Mouse (Mus musculus) C2C12 (cell line): Measurements from ENCODE around the gene Pik3c2a. TPM values are rescaled to one million over a fixed set of nuclear protein-coding genes. Genes with fewer than 3 reads are reported as not detected.

ENCODE experiments used
- H3K27me3 ChIP-seq: one replicate; pipeline ENCODE4 v1.6.1; 2011; ENCODE audit not compliant: control insufficient read depth, insufficient read depth, insufficient read length
- H3K36me3 ChIP-seq: one replicate; pipeline ENCODE4 v1.6.1; 2011; ENCODE audit not compliant: control insufficient read depth, insufficient read depth
- H3K4me3 ChIP-seq: one replicate; pipeline ENCODE4 v1.5.1; 2011; ENCODE audit warnings: mild to moderate bottlenecking, control low read depth; ENCODE audit not compliant: poor library complexity, insufficient read depth, severe bottlenecking
- H3K79me2 ChIP-seq: one replicate; pipeline ENCODE4 v1.6.1; 2011; ENCODE audit not compliant: control insufficient read depth, insufficient read depth
- H3K79me3 ChIP-seq: one replicate; pipeline ENCODE4 v1.6.1; 2011; ENCODE audit warnings: low read depth, control low read depth
- H3ac ChIP-seq: one replicate; pipeline ENCODE3; 2011; ENCODE audit warnings: low read depth; ENCODE audit not compliant: control insufficient read depth, insufficient read length
- CEBPB ChIP-seq: IDR thresholded peaks from one replicate; pipeline ENCODE4 v1.6.1; 2011; ENCODE audit warnings: low read depth, mild to moderate bottlenecking, control low read depth, moderate library complexity
- CTCF ChIP-seq: IDR thresholded peaks from one replicate; pipeline ENCODE4 v1.5.1; 2011; ENCODE audit not compliant: control insufficient read depth, insufficient read depth, insufficient read length
- FOSL1 ChIP-seq: IDR thresholded peaks from one replicate; pipeline ENCODE4 v1.8.0; 2011; ENCODE audit warnings: mild to moderate bottlenecking, low read length; ENCODE audit not compliant: poor library complexity, insufficient read depth, severe bottlenecking
- MAX ChIP-seq: IDR thresholded peaks from one replicate; pipeline ENCODE4 v1.6.1; 2011; ENCODE audit warnings: mild to moderate bottlenecking, control low read depth
- MYOD1 ChIP-seq: IDR thresholded peaks from one replicate; pipeline ENCODE4 v1.6.1; 2011; ENCODE audit warnings: low read depth; ENCODE audit not compliant: control insufficient read depth, insufficient read length
- MYOG ChIP-seq: IDR thresholded peaks from one replicate; pipeline ENCODE4 v1.6.1; 2011; ENCODE audit not compliant: control insufficient read depth, insufficient read length; ENCODE audit errors: extremely low read depth
- USF1 ChIP-seq: IDR thresholded peaks from one replicate; pipeline ENCODE4 v1.6.1; 2011; ENCODE audit warnings: low read depth, mild to moderate bottlenecking, control low read depth, moderate library complexity
- polyA plus RNA-seq: library from polyadenylated mRNA; unstranded; fragments of >200 nt; fragmentation: generic; extraction: Trizol; gene quantifications from one replicate; pipeline ENCODE4 v1.2.1, GENCODE M21; 2012; ENCODE audit warnings: missing spikeins

Pik3c2a gene
- polyA plus RNA-seq, 1 experiment: 4.1 TPM

DNA sequence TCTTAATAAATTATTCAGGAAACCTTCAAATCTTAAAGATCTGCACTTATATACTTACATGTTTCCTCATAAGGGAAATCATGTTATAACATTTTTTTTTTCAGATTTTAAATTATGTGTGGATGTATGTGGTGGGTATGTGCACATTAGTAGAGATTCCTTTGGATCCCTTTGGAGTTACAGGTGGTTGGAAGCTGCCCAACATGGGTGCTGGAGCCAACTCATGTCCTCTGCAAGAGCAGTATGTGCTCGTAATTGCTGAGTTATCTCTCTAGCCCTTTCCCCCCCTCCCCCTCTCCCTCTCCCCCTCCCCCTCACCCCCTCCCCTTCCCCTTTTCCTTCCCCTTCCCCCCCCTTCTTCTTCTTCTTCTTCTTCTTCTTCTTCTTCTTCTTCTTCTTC lies 39.9 kb upstream of the Pik3c2a start:
- TF ChIP-seq MAX: no peak
- TF ChIP-seq CEBPB: no peak
- no peak for TF ChIP-seq MYOD1
- no peak for TF ChIP-seq MYOG
- TF ChIP-seq CTCF: no peak
- TF ChIP-seq USF1: no peak
- TF ChIP-seq FOSL1: no peak
- Histone ChIP-seq H3K36me3 (no peaks in the 10 kb centered on the region), H3K4me3 (no peak overlapping the region), H3ac (no peak overlapping the region), H3K27me3 (no peaks in the 10 kb centered on the region), H3K79me2 (no peaks in the 10 kb centered on the region), H3K79me3 (no peaks in the 10 kb centered on the region)

DNA sequence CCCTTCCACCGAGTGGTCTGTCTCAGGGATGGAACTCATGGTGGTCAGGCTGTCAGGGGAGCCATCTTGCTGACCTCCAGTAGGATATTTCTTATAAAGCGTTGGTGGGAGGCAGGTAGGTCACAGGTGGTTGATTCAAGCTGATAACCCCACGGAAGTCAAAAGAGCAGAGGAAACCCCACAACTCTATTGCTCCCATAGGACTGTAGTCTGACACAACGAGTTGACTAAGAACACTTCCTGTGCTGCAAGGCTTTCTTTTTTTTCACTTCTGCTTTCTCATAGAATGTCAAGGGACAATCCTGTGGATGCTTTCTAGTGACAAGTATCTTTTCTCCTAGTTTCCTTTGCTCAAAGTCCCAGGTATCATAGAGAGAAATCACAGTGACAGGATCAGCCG lies 33.0 kb upstream of the Pik3c2a start:
- Histone ChIP-seq H3K79me3 (no peaks in the 10 kb centered on the region), H3K79me2 (no peaks in the 10 kb centered on the region), H3K4me3 (no peak overlapping the region), H3K36me3 (no peaks in the 10 kb centered on the region), H3K27me3 (no peaks in the 10 kb centered on the region), H3ac (no peak overlapping the region)
- no peak for TF ChIP-seq MYOG
- TF ChIP-seq FOSL1: no peak
- TF ChIP-seq MYOD1: no peak
- no peak for TF ChIP-seq MAX
- TF ChIP-seq CEBPB: no peak
- no peak for TF ChIP-seq USF1
- TF ChIP-seq CTCF: no peak

DNA sequence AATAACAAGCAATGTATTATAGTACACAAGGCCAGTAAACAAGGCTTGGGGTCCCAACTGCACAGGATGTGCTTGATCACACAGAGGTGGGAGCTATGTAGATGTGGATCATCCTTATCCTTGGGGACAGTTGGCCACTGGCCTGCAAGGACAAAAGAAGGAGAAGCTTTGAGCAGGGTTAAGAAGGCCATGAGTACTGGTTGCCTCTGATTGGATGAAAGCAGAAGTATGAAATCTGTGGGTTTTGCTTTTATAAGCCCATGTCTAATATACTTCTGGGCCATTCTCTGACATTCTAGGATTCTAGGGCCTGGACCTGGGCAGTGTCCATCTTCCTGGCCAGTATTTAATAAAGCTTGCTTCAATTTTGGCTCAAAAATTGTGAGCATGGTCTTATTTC lies 32.6 kb upstream of the Pik3c2a start:
- Histone ChIP-seq H3K79me2 (no peaks in the 10 kb centered on the region), H3K79me3 (no peaks in the 10 kb centered on the region), H3ac (no peak overlapping the region), H3K4me3 (no peak overlapping the region), H3K27me3 (no peaks in the 10 kb centered on the region), H3K36me3 (no peaks in the 10 kb centered on the region)
- TF ChIP-seq CEBPB (no peak), MYOG (no peak), USF1 (no peak), MAX (no peak), FOSL1 (no peak), CTCF (no peak), MYOD1 (no peak)

DNA sequence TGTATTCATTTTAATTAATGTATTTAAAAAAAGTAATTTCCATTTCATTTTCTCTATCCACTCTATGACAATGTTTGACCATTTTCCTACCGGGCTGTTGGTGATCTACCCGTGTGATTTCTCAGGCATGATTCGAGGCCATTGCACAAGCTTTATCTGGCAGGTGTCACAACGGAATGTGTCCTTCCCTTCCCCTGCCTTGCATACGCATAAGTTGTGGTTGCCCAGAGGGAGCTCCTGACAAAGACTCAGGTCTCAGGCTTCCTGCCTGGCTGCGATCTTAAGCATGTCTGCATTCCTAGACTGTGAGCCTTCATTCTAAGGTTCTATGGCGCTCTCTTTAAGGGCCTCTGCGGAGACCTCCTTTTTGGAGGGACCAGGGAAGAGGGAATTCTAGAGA lies 18.9 kb upstream of the Pik3c2a start:
- H3K36me3 ChIP-seq: no peaks in the 10 kb centered on the region
- H3K4me3 ChIP-seq: no peak overlapping the region
- peak; percentile 62 for TF ChIP-seq CEBPB
- TF ChIP-seq CTCF: no peak
- peak; percentile 22 for TF ChIP-seq MYOD1

DNA sequence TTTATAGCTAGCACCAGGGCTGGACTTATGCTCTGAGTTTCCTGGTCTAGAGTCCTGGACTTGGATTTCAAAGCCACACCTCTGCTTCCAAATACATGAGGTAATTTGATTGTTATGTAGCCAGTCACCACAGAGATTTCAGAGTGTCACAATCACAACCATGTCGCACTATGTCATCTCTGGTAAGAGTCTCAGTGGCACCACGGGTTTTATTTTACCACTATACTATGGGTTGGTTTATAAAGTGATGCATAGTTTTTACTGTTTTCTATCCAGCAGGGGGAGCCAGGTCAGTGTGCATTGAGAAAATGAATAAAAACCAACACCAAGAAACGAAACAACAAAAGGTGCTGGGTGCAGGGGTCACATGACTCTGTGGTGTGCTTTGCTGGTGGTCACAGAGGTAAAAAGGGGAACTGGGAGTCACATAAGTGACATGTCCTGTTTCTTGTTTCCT lies 15.8 kb upstream of the Pik3c2a start:
- Histone ChIP-seq H3K79me2 (no peaks in the 10 kb centered on the region), H3K4me3 (no peak overlapping the region), H3K79me3 (no peaks in the 10 kb centered on the region), H3K27me3 (no peaks in the 10 kb centered on the region), H3K36me3 (no peaks in the 10 kb centered on the region), H3ac (no peak overlapping the region)
- TF ChIP-seq USF1: peak; percentile 83
- TF ChIP-seq MYOD1: no peak
- TF ChIP-seq MAX: no peak
- no peak for TF ChIP-seq MYOG
- TF ChIP-seq CTCF: no peak
- TF ChIP-seq FOSL1: no peak
- peak; percentile 34 for TF ChIP-seq CEBPB

More for the DNA sequence above, 18.9 kb upstream of the Pik3c2a start:
- Histone ChIP-seq H3K27me3 (no peaks in the 10 kb centered on the region), H3K79me2 (no peaks in the 10 kb centered on the region), H3ac (no peak overlapping the region), H3K79me3 (no peaks in the 10 kb centered on the region)

DNA sequence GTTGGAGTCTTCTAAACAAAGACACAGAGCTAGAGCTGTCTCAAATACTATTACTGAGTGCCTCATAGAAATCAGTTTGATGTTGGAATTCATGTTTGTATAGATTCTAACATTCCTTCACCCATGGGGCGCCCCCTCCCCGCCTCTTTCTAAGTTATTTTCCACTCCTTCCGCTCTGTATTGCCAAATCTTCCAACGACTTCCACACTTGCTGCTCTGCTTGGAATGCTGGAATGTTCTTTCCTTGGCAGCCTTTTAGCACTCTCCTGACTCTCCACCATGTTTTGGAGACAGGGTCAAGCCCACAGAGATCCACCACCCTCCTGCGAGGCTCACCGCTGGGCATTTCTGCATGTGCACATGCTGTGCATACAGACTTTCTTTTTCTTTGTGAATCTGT lies 14.1 kb upstream of the Pik3c2a start:
- no peak for TF ChIP-seq FOSL1
- TF ChIP-seq MYOD1: no peak
- no peak for TF ChIP-seq USF1
- no peak for TF ChIP-seq MYOG
- TF ChIP-seq CTCF: no peak
- TF ChIP-seq MAX: no peak
- no peak for TF ChIP-seq CEBPB
- no peaks in the 10 kb centered on the region for H3K79me2 ChIP-seq
- no peaks in the 10 kb centered on the region for H3K36me3 ChIP-seq

More for the DNA sequence above, 14.1 kb upstream of the Pik3c2a start:
- no peaks in the 10 kb centered on the region for H3K27me3 ChIP-seq
- no peak overlapping the region for H3K4me3 ChIP-seq
- H3K79me3 ChIP-seq: no peaks in the 10 kb centered on the region
- H3ac ChIP-seq: no peak overlapping the region
